Mouse (Mus musculus) intestine, postnatal 0 days (tissue): ENCODE results near the gene Sema4d. TPM values are rescaled to one million over a fixed set of nuclear protein-coding genes. Genes with fewer than 3 reads are reported as not detected.

ENCODE experiments used
- ATAC-seq: fragments of 200-750 bp; cut with Nextera tagmentation; 2 replicates; pipeline ENCODE4 v1.8.0; 2017; ENCODE audit warnings: mild to moderate bottlenecking, moderate TSS enrichment, moderate library complexity
- H3K27ac ChIP-seq: fragments of 300-500 bp; sonication (generic); 2 replicates; pipeline ENCODE4 v1.5.1; 2014; ENCODE audit warnings: mild to moderate bottlenecking, low read depth, low read length, moderate library complexity
- H3K27me3 ChIP-seq: fragments of 300-500 bp; sonication (generic); replicated peaks from 2 replicates; pipeline ENCODE4 v1.6.1; 2014; ENCODE audit warnings: low read length, mixed read lengths; ENCODE audit not compliant: control insufficient read depth, insufficient read depth
- H3K36me3 ChIP-seq: fragments of 300-500 bp; sonication (generic); 2 replicates; pipeline ENCODE4 v1.6.1; 2014; ENCODE audit warnings: mild to moderate bottlenecking, moderate library complexity; ENCODE audit not compliant: control insufficient read depth, insufficient read depth
- H3K4me1 ChIP-seq: fragments of 300-500 bp; sonication (generic); replicated peaks from 2 replicates; pipeline ENCODE4 v1.6.1; 2014; ENCODE audit warnings: antibody characterized with exemption, low read length, mixed read lengths; ENCODE audit not compliant: control insufficient read depth, insufficient read depth
- H3K4me2 ChIP-seq: fragments of 300-500 bp; sonication (generic); replicated peaks from 2 replicates; pipeline ENCODE4 v1.6.1; 2014; ENCODE audit warnings: low read depth, mild to moderate bottlenecking, moderate library complexity
- H3K4me3 ChIP-seq: fragments of 300-500 bp; sonication (generic); 2 replicates; pipeline ENCODE4 v1.5.1; 2014; ENCODE audit warnings: low read depth, low read length
- H3K9ac ChIP-seq: fragments of 300-500 bp; sonication (generic); 2 replicates; pipeline ENCODE4 v1.6.1; 2014; ENCODE audit warnings: mild to moderate bottlenecking, low read depth, low read length
- H3K9me3 ChIP-seq: fragments of 300-500 bp; sonication (generic); 2 replicates; pipeline ENCODE4 v1.6.1; 2016; ENCODE audit warnings: mixed run types; ENCODE audit not compliant: control insufficient read depth
- CTCF ChIP-seq: sonication (generic); IDR thresholded peaks from 2 replicates; pipeline ENCODE4 v1.5.1; 2016; ENCODE audit warnings: low read depth, mild to moderate bottlenecking, control low read depth, antibody characterized with exemption, moderate library complexity
- WGBS: fragments of 180-500 bp; shearing (Covaris S2); extraction: QIAGEN DNeasy Blood & Tissue Kit; methylation state at CpG from one replicate; pipeline ENCODE4 v1.1.7; 2014; 5-methylcytosine and 5-hydroxymethylcytosine counted together
- polyA plus RNA-seq: library from polyadenylated mRNA; unstranded; fragments of >200 nt; fragmentation: Nextera tagmentation; extraction: Ambion mirVana; gene quantifications from 2 replicates; pipeline ENCODE4 v1.2.1, GENCODE M21; 2015

Sema4d gene
- polyA plus RNA-seq, 1 experiment from 2014 or later: 3.4 TPM

GRCm38 (mm10) chr13:51786616-51787015 lies 6.9 kb downstream of the Sema4d start:
- H3K4me3 ChIP-seq: no peak overlapping the region
- no peaks in the 10 kb centered on the region for H3K36me3 ChIP-seq
- no peak overlapping the region for H3K4me2 ChIP-seq
- TF ChIP-seq CTCF: no peak
- H3K9me3 ChIP-seq: no peaks in the 10 kb centered on the region
- no peak overlapping the region for H3K27ac ChIP-seq
- ATAC-seq: no peak
- WGBS: 85% methylated on average over 4 of the region's 4 CpGs
- H3K9ac ChIP-seq: no peak overlapping the region
- H3K27me3 ChIP-seq: no peaks in the 10 kb centered on the region
- H3K4me1 ChIP-seq: no peaks in the 10 kb centered on the region

- Histone ChIP-seq H3K4me2 (no peak overlapping the region), H3K36me3 (no peaks in the 10 kb centered on the region), H3K9me3 (no peaks in the 10 kb centered on the region), H3K27me3 (no peaks in the 10 kb centered on the region), H3K27ac (no peak overlapping the region), H3K4me1 (no peaks in the 10 kb centered on the region), H3K9ac (no peak overlapping the region), H3K4me3 (no peak overlapping the region)
- ATAC-seq: no peak
- 83% methylated on average over 8 of the region's 8 CpGs for WGBS
- no peak for TF ChIP-seq CTCF
These were observed 9.1 kb downstream of the Sema4d start for GRCm38 (mm10) chr13:51784476-51784875.

GRCm38 (mm10) chr13:51783857-51784256 lies 9.7 kb downstream of the Sema4d start:
- WGBS: 80% methylated on average over 6 of the region's 6 CpGs
- Histone ChIP-seq H3K27ac (no peak overlapping the region), H3K9ac (no peak overlapping the region), H3K9me3 (no peaks in the 10 kb centered on the region), H3K36me3 (no peaks in the 10 kb centered on the region), H3K27me3 (no peaks in the 10 kb centered on the region), H3K4me2 (no peak overlapping the region), H3K4me3 (no peak overlapping the region), H3K4me1 (no peaks in the 10 kb centered on the region)
- no peak for TF ChIP-seq CTCF
- ATAC-seq: no peak

GRCm38 (mm10) chr13:51780509-51781155 lies 12.9 kb downstream of the Sema4d start:
- no peaks in the 10 kb centered on the region for H3K4me1 ChIP-seq
- no peaks in the 10 kb centered on the region for H3K36me3 ChIP-seq
- no peak overlapping the region for H3K4me2 ChIP-seq
- WGBS: 82% methylated on average over 10 of the region's 10 CpGs
- TF ChIP-seq CTCF: no peak
- H3K9me3 ChIP-seq: no peaks in the 10 kb centered on the region
- H3K4me3 ChIP-seq: no peak overlapping the region
- H3K27ac ChIP-seq: no peak overlapping the region
- H3K9ac ChIP-seq: no peak overlapping the region
- no peaks in the 10 kb centered on the region for H3K27me3 ChIP-seq
- ATAC-seq: no peak

- Histone ChIP-seq H3K4me1 (no peaks in the 10 kb centered on the region), H3K36me3 (no peaks in the 10 kb centered on the region), H3K9me3 (no peaks in the 10 kb centered on the region), H3K27me3 (no peaks in the 10 kb centered on the region), H3K4me2 (no peak overlapping the region), H3K27ac (no peak overlapping the region), H3K4me3 (no peak overlapping the region), H3K9ac (no peak overlapping the region)
- no peak for ATAC-seq
- TF ChIP-seq CTCF: no peak
- 69% methylated on average over 25 of the region's 25 CpGs for WGBS
These were observed 14.3 kb downstream of the Sema4d start for GRCm38 (mm10) chr13:51778983-51779962.

- no peaks in the 10 kb centered on the region for H3K4me1 ChIP-seq
- no peak overlapping the region for H3K9ac ChIP-seq
- ATAC-seq: no peak
- 92% methylated on average over 11 of the region's 11 CpGs for WGBS
- TF ChIP-seq CTCF: no peak
- no peaks in the 10 kb centered on the region for H3K9me3 ChIP-seq
- H3K4me2 ChIP-seq: no peak overlapping the region
- no peak overlapping the region for H3K4me3 ChIP-seq
- H3K27ac ChIP-seq: no peak overlapping the region
- H3K36me3 ChIP-seq: no peaks in the 10 kb centered on the region
- H3K27me3 ChIP-seq: no peaks in the 10 kb centered on the region
These were observed 15.1 kb downstream of the Sema4d start for GRCm38 (mm10) chr13:51778351-51778982.
